Mouse (Mus musculus) C2C12 (cell line): ENCODE data around the gene Cct7. TPM values are rescaled to one million over a fixed set of nuclear protein-coding genes. Genes with fewer than 3 reads are reported as not detected.

ENCODE experiments used
- H3K27me3 ChIP-seq: one replicate; pipeline ENCODE4 v1.6.1; 2011; ENCODE audit not compliant: control insufficient read depth, insufficient read depth, insufficient read length
- H3K36me3 ChIP-seq: one replicate; pipeline ENCODE4 v1.6.1; 2011; ENCODE audit not compliant: control insufficient read depth, insufficient read depth
- H3K4me3 ChIP-seq: one replicate; pipeline ENCODE4 v1.5.1; 2011; ENCODE audit warnings: mild to moderate bottlenecking, control low read depth; ENCODE audit not compliant: poor library complexity, insufficient read depth, severe bottlenecking
- H3K79me2 ChIP-seq: one replicate; pipeline ENCODE4 v1.6.1; 2011; ENCODE audit not compliant: control insufficient read depth, insufficient read depth
- H3K79me3 ChIP-seq: one replicate; pipeline ENCODE4 v1.6.1; 2011; ENCODE audit warnings: low read depth, control low read depth
- H3ac ChIP-seq: one replicate; pipeline ENCODE3; 2011; ENCODE audit warnings: low read depth; ENCODE audit not compliant: control insufficient read depth, insufficient read length
- CEBPB ChIP-seq: IDR thresholded peaks from one replicate; pipeline ENCODE4 v1.6.1; 2011; ENCODE audit warnings: low read depth, mild to moderate bottlenecking, control low read depth, moderate library complexity
- CTCF ChIP-seq: IDR thresholded peaks from one replicate; pipeline ENCODE4 v1.5.1; 2011; ENCODE audit not compliant: control insufficient read depth, insufficient read depth, insufficient read length
- FOSL1 ChIP-seq: IDR thresholded peaks from one replicate; pipeline ENCODE4 v1.8.0; 2011; ENCODE audit warnings: mild to moderate bottlenecking, low read length; ENCODE audit not compliant: poor library complexity, insufficient read depth, severe bottlenecking
- MAX ChIP-seq: IDR thresholded peaks from one replicate; pipeline ENCODE4 v1.6.1; 2011; ENCODE audit warnings: mild to moderate bottlenecking, control low read depth
- MYOD1 ChIP-seq: IDR thresholded peaks from one replicate; pipeline ENCODE4 v1.6.1; 2011; ENCODE audit warnings: low read depth; ENCODE audit not compliant: control insufficient read depth, insufficient read length
- MYOG ChIP-seq: IDR thresholded peaks from one replicate; pipeline ENCODE4 v1.6.1; 2011; ENCODE audit not compliant: control insufficient read depth, insufficient read length; ENCODE audit errors: extremely low read depth
- USF1 ChIP-seq: IDR thresholded peaks from one replicate; pipeline ENCODE4 v1.6.1; 2011; ENCODE audit warnings: low read depth, mild to moderate bottlenecking, control low read depth, moderate library complexity
- polyA plus RNA-seq: library from polyadenylated mRNA; unstranded; fragments of >200 nt; fragmentation: generic; extraction: Trizol; gene quantifications from one replicate; pipeline ENCODE4 v1.2.1, GENCODE M21; 2012; ENCODE audit warnings: missing spikeins

Gene Cct7
- polyA plus RNA-seq, 1 experiment: 531 TPM

DNA sequence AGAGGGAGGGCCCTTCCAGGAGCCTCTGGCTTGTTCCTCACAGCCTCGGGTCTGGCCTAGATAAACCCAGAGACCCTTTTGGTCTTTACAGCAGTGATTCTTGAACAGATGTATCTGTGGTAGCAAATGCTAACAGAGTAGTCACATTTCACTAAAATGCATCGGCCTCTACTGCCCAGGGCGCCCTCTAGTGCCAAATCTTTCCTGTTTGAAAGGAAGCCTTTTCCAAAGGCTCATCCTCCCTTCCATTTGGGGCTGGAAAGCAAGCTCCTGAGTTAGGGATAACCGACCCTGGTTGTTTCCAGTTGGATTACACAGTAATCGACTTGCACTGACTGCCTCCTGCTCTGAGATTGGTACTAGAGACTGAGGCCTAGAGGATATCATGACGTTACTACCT lies 59.2 kb downstream of the Cct7 start:
- Histone ChIP-seq H3K79me3 (no peaks in the 10 kb centered on the region), H3K36me3 (no peaks in the 10 kb centered on the region), H3K4me3 (no peak overlapping the region), H3ac (no peak overlapping the region), H3K27me3 (peaks cover 40% of the 10 kb centered on the region), H3K79me2 (no peaks in the 10 kb centered on the region)
- no peak for TF ChIP-seq MYOD1
- no peak for TF ChIP-seq CEBPB
- TF ChIP-seq FOSL1: no peak
- no peak for TF ChIP-seq USF1
- TF ChIP-seq MYOG: no peak
- no peak for TF ChIP-seq CTCF
- no peak for TF ChIP-seq MAX

GRCm38 (mm10) chr6:85511286-85512055 lies 60.2 kb downstream of the Cct7 start:
- Histone ChIP-seq H3K36me3 (no peaks in the 10 kb centered on the region), H3ac (no peak overlapping the region), H3K27me3 (peaks cover 50% of the 10 kb centered on the region), H3K4me3 (no peak overlapping the region), H3K79me2 (no peaks in the 10 kb centered on the region), H3K79me3 (no peaks in the 10 kb centered on the region)
- TF ChIP-seq FOSL1 (no peak), CEBPB (no peak), USF1 (no peak), MYOG (no peak), MYOD1 (no peak), MAX (no peak), CTCF (no peak)

- no peaks in the 10 kb centered on the region for H3K79me3 ChIP-seq
- H3ac ChIP-seq: no peak overlapping the region
- H3K79me2 ChIP-seq: no peaks in the 10 kb centered on the region
- H3K27me3 ChIP-seq: peaks cover 52% of the 10 kb centered on the region
- TF ChIP-seq MAX (no peak), CEBPB (no peak), USF1 (no peak), MYOD1 (no peak), FOSL1 (no peak), MYOG (no peak), CTCF (no peak)
- H3K36me3 ChIP-seq: no peaks in the 10 kb centered on the region
- no peak overlapping the region for H3K4me3 ChIP-seq
Observed at GRCm38 (mm10) chr6:85512056-85512440, 60.7 kb downstream of the Cct7 start.

GRCm38 (mm10) chr6:85512577-85513530 lies 61.5 kb downstream of the Cct7 start:
- Histone ChIP-seq H3ac (no peak overlapping the region), H3K27me3 (peaks cover 52% of the 10 kb centered on the region), H3K4me3 (no peak overlapping the region), H3K36me3 (no peaks in the 10 kb centered on the region), H3K79me3 (no peaks in the 10 kb centered on the region), H3K79me2 (no peaks in the 10 kb centered on the region)
- TF ChIP-seq MYOD1: no peak
- no peak for TF ChIP-seq MAX
- no peak for TF ChIP-seq FOSL1
- TF ChIP-seq MYOG: no peak
- TF ChIP-seq CEBPB: no peak
- no peak for TF ChIP-seq CTCF
- TF ChIP-seq USF1: no peak

DNA sequence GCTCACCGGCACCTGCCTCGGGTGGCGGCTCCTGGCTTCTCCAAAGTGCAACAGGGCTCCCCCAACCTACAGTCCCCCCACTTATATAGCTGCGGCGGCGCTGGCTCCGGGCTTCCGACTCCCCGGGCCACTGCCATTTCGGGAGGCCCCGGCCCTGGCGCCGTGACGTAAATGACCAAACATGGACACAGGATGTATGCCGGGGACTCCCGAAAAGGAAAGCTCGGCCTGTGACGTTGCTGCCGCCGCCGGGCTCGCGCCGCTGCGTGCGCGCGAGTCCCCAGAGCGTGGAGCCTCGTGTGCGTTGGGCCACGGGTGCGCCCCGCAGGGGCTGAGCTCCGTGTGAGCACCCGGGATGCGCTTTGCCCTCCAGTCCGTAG lies 62.2 kb downstream of the Cct7 start, which contains the start of gene Egr4:
Gene Egr4 (minus strand): TSS at position 59 of the 380 bp plus-strand sequence.
- peaks cover 52% of the 10 kb centered on the region for H3K27me3 ChIP-seq
- no peaks in the 10 kb centered on the region for H3K79me2 ChIP-seq

More for the DNA sequence above, 62.2 kb downstream of the Cct7 start, which contains the start of gene Egr4:
- H3K79me3 ChIP-seq: no peaks in the 10 kb centered on the region
- TF ChIP-seq CEBPB: no peak
- TF ChIP-seq USF1: no peak
- TF ChIP-seq MYOG: no peak
- TF ChIP-seq FOSL1: no peak
- no peak for TF ChIP-seq CTCF
- no peak for TF ChIP-seq MYOD1
- no peak for TF ChIP-seq MAX
- no peaks in the 10 kb centered on the region for H3K36me3 ChIP-seq
- H3ac ChIP-seq: no peak within 1 kb of the TSS
- no peak within 1 kb of the TSS for H3K4me3 ChIP-seq
